Comparison of ENCODE assay signal across 9 mouse cellular contexts in genomic region chr1:37639101-37639500, GRCm38 (mm10).
DNase-seq lines count a peak whose midpoint lies in the region; ATAC-seq and TF ChIP-seq lines count a peak whose summit lies in the region.
"Had no signal": no experiment of that assay in that cellular context is flagged by ENCODE, and none has a peak within 500 bp of the region (broad histone marks: within the 10 kb centered on the region; RNA-seq: fewer than 3 reads in every experiment).

No protein-coding gene starts in this region.

- ATAC-seq in forebrain, embryonic 12.5 days (ENCODE audit: low FRiP score), result 0 out of 2 replicates have a peak, but pooled peaks have one; percentile 33
- ATAC-seq in heart, embryonic 16.5 days (replicated peaks; ENCODE audit: extremely low read depth, insufficient read depth, low FRiP score), result no peak; the same call in 1 of the 2 replicates
- no peak for ATAC-seq in liver, embryonic 15.5 days (ENCODE audit: insufficient read depth)
- peak; percentile 90 for ATAC-seq in neural tube, embryonic 14.5 days (ENCODE audit: low read depth)

- H3K9ac ChIP-seq in forebrain, embryonic 12.5 days, result no peak overlapping the region
- H3K9ac ChIP-seq in heart, embryonic 16.5 days (ENCODE audit: low read length), result no peak overlapping the region
- H3K9ac ChIP-seq in liver, embryonic 15.5 days, result no peak overlapping the region
- H3K9ac ChIP-seq in neural tube, embryonic 14.5 days (replicated peaks; ENCODE audit: low read depth, low read length), result no peak overlapping the region

- TF ChIP-seq CTCF in E14TG2a.4 (conservative IDR thresholded peaks at IDR 0.05; ENCODE audit: low read length), result peak; percentile 79

- H3K9me3 ChIP-seq in E14TG2a.4 (ENCODE audit: low read length), result no peaks in the 10 kb centered on the region
- no peaks in the 10 kb centered on the region for H3K9me3 ChIP-seq in forebrain, embryonic 12.5 days
- H3K9me3 ChIP-seq in heart, embryonic 16.5 days (replicated peaks; ENCODE audit: control insufficient read depth, low read length), result no peaks in the 10 kb centered on the region
- H3K9me3 ChIP-seq in liver, embryonic 15.5 days (replicated peaks), result no peaks in the 10 kb centered on the region
- H3K9me3 ChIP-seq in neural tube, embryonic 14.5 days (ENCODE audit: control insufficient read depth, low read length), result no peaks in the 10 kb centered on the region

- H3K4me2 ChIP-seq in forebrain, embryonic 12.5 days, result no peak overlapping the region
- H3K4me2 ChIP-seq in heart, embryonic 16.5 days (ENCODE audit: low read depth, low read length), result peak overlapping the region; percentile 59
- peak overlapping the region; percentile 27; the same call in 1 of the 2 replicates for H3K4me2 ChIP-seq in liver, embryonic 15.5 days
- H3K4me2 ChIP-seq in neural tube, embryonic 14.5 days (ENCODE audit: low read depth, low read length), result peak overlapping the region; percentile 42

- no peaks in the 10 kb centered on the region for H3K36me3 ChIP-seq in E14TG2a.4 (ENCODE audit: insufficient read depth, low read length)
- H3K36me3 ChIP-seq in forebrain, embryonic 12.5 days (replicated peaks), result no peaks in the 10 kb centered on the region
- no peaks in the 10 kb centered on the region for H3K36me3 ChIP-seq in heart, embryonic 16.5 days (ENCODE audit: control insufficient read depth, insufficient read depth)
- H3K36me3 ChIP-seq in liver, embryonic 15.5 days (replicated peaks), result no peaks in the 10 kb centered on the region
- H3K36me3 ChIP-seq in neural tube, embryonic 14.5 days (ENCODE audit: control insufficient read depth, insufficient read depth, low read length), result no peaks in the 10 kb centered on the region

- 0 out of 2 replicates have a peak, but pooled peaks cover 2% of the 10 kb centered on the region for H3K27me3 ChIP-seq in E14TG2a.4 (ENCODE audit: insufficient read depth, low read length)
- H3K27me3 ChIP-seq in forebrain, embryonic 12.5 days, result no peaks in the 10 kb centered on the region
- no peaks in the 10 kb centered on the region for H3K27me3 ChIP-seq in heart, embryonic 16.5 days (ENCODE audit: control insufficient read depth, insufficient read depth, low read length)
- no peaks in the 10 kb centered on the region for H3K27me3 ChIP-seq in liver, embryonic 15.5 days
- no peaks in the 10 kb centered on the region for H3K27me3 ChIP-seq in neural tube, embryonic 14.5 days (ENCODE audit: control insufficient read depth, insufficient read depth, low read length)

- peaks cover 13% of the 10 kb centered on the region for H3K4me1 ChIP-seq in E14TG2a.4 (replicated peaks; ENCODE audit: low read depth, low read length)
- no peaks in the 10 kb centered on the region for H3K4me1 ChIP-seq in forebrain, embryonic 12.5 days
- H3K4me1 ChIP-seq in heart, embryonic 16.5 days (ENCODE audit: control insufficient read depth, insufficient read depth, low read length), result no peaks in the 10 kb centered on the region
- no peaks in the 10 kb centered on the region for H3K4me1 ChIP-seq in liver, embryonic 15.5 days (replicated peaks)
- H3K4me1 ChIP-seq in neural tube, embryonic 14.5 days (ENCODE audit: control insufficient read depth, insufficient read depth, low read length), result 0 out of 2 replicates have a peak, but pooled peaks cover 2% of the 10 kb centered on the region

- DNase-seq in c-Kit-positive CD71-negative TER-119-negative erythroid progenitor cells, embryonic 14.5 days (ENCODE audit: low read depth), result peak; percentile 69
- DNase-seq in kidney, postnatal 36 days, result peak; percentile 76 to 92
- DNase-seq in testis, postnatal 10 days (ENCODE audit: low spot score), result peak; percentile 86

- 30% methylated on average over 10 of the region's 10 CpGs for WGBS in forebrain, embryonic 12.5 days
- 12% methylated on average over 10 of the region's 10 CpGs for WGBS in heart, embryonic 16.5 days
- WGBS in liver, embryonic 15.5 days (ENCODE audit: insufficient replicate concordance), result 16% methylated on average over 10 of the region's 10 CpGs
- WGBS in neural tube, embryonic 14.5 days, result 9% methylated on average over 10 of the region's 10 CpGs

- no peak overlapping the region for H3K4me3 ChIP-seq in E14TG2a.4 (replicated peaks; ENCODE audit: low read length)
- no peak overlapping the region for H3K4me3 ChIP-seq in forebrain, embryonic 12.5 days (replicated peaks)
- no peak overlapping the region for H3K4me3 ChIP-seq in heart, embryonic 16.5 days (ENCODE audit: low read length)
- no peak overlapping the region for H3K4me3 ChIP-seq in liver, embryonic 15.5 days (replicated peaks)
- H3K4me3 ChIP-seq in neural tube, embryonic 14.5 days (ENCODE audit: low read depth, low read length), result 0 out of 2 replicates have a peak overlapping the region, but pooled peaks have one; percentile 3

- H3K27ac ChIP-seq in forebrain, embryonic 12.5 days, result no peak overlapping the region
- no peak overlapping the region for H3K27ac ChIP-seq in heart, embryonic 16.5 days (ENCODE audit: low read length)
- no peak overlapping the region for H3K27ac ChIP-seq in liver, embryonic 15.5 days (replicated peaks)
- no peak overlapping the region for H3K27ac ChIP-seq in neural tube, embryonic 14.5 days (ENCODE audit: low read depth, low read length)
- H3K27ac ChIP-seq: macrophage had no signal

Comparison
In these comparisons a context has a peak if more than half of its experiments do, and no peak if none do; other contexts are left out.
1. ATAC-seq: peak in forebrain, embryonic 12.5 days (single experiment) and neural tube, embryonic 14.5 days (single experiment); none in heart, embryonic 16.5 days (single experiment) and liver, embryonic 15.5 days (single experiment).
2. Peak in every context shown above with its lines, with median percentiles within 50 percentile points of each other: DNase-seq.